Mouse (Mus musculus) embryonic facial prominence, embryonic 11.5 days (tissue): ENCODE measurements around the gene Hopx. TPM values are rescaled to one million over a fixed set of nuclear protein-coding genes. Genes with fewer than 3 reads are reported as not detected.

Experiments
- ATAC-seq: fragments of 200-750 bp; cut with Nextera tagmentation; replicated peaks from 2 replicates; pipeline ENCODE4 v1.8.0; 2017; ENCODE audit warnings: low read depth; ENCODE audit not compliant: insufficient number of reproducible peaks, low FRiP score, low TSS enrichment
- DNase-seq: peaks from one replicate; pipeline ENCODE4 v3.0.0-alpha.2; 2015; ENCODE audit warnings: low spot score
- H3K27ac ChIP-seq: fragments of 300-500 bp; sonication (generic); replicated peaks from 2 replicates; pipeline ENCODE4 v1.5.1; 2014; ENCODE audit warnings: mild to moderate bottlenecking, low read depth, low read length, control low read depth
- H3K27me3 ChIP-seq: fragments of 300-500 bp; sonication (generic); 2 replicates; pipeline ENCODE4 v1.6.1; 2014; ENCODE audit warnings: mild to moderate bottlenecking, low read length, moderate library complexity, mixed read lengths; ENCODE audit not compliant: control insufficient read depth, insufficient read depth
- H3K36me3 ChIP-seq: fragments of 300-500 bp; sonication (generic); replicated peaks from 2 replicates; pipeline ENCODE4 v1.6.1; 2014; ENCODE audit warnings: low read depth, mild to moderate bottlenecking, low read length, moderate library complexity, mixed read lengths; ENCODE audit not compliant: control insufficient read depth, insufficient read depth
- H3K4me1 ChIP-seq: fragments of 300-500 bp; sonication (generic); 2 replicates; pipeline ENCODE4 v1.6.1; 2014; ENCODE audit warnings: low read length, mixed read lengths; ENCODE audit not compliant: control insufficient read depth, insufficient read depth
- H3K4me2 ChIP-seq: fragments of 300-500 bp; sonication (generic); 2 replicates; pipeline ENCODE4 v1.6.1; 2014; ENCODE audit warnings: low read depth, mild to moderate bottlenecking, control low read depth, low read length, moderate library complexity
- H3K4me3 ChIP-seq: fragments of 300-500 bp; sonication (generic); 2 replicates; pipeline ENCODE4 v1.5.1; 2014; ENCODE audit warnings: low read depth, low read length, control low read depth
- H3K9ac ChIP-seq: fragments of 300-500 bp; sonication (generic); replicated peaks from 2 replicates; pipeline ENCODE4 v1.6.1; 2014; ENCODE audit warnings: mild to moderate bottlenecking, control low read depth, low read length
- H3K9me3 ChIP-seq: fragments of 300-500 bp; sonication (generic); replicated peaks from 2 replicates; pipeline ENCODE4 v1.6.1; 2016; ENCODE audit warnings: mild to moderate bottlenecking, low read length, inconsistent platforms, mixed read lengths; ENCODE audit not compliant: control insufficient read depth
- WGBS: fragments of 180-500 bp; shearing (Covaris S2); extraction: QIAGEN DNeasy Blood & Tissue Kit; methylation state at CpG from one replicate; pipeline ENCODE4 v1.1.7; 2014; 5-methylcytosine and 5-hydroxymethylcytosine counted together
- polyA plus RNA-seq: library from polyadenylated mRNA; unstranded; fragments of >200 nt; fragmentation: Nextera tagmentation; extraction: Ambion mirVana; gene quantifications from 2 replicates; pipeline ENCODE4 v1.2.1, GENCODE M21; 2014

The Hopx gene
- 0.31 TPM in 1 of 2 replicates, not detected in the other for polyA plus RNA-seq

GRCm38 (mm10) chr5:77114817-77115731, at the start of gene Hopx:
Gene Hopx (minus strand): TSS chr5:77115121.
- Histone ChIP-seq H3K27me3 (no peaks in the 10 kb centered on the region; the same call in 1 of the 2 replicates), H3K4me3 (no peak within 1 kb of the TSS), H3K4me2 (no peak within 1 kb of the TSS), H3K9ac (no peak within 1 kb of the TSS), H3K27ac (no peak within 1 kb of the TSS), H3K9me3 (no peaks in the 10 kb centered on the region), H3K4me1 (no peaks in the 10 kb centered on the region), H3K36me3 (no peaks in the 10 kb centered on the region)
- ATAC-seq: no peak
- DNase-seq: no peak
- 53% methylated on average over 33 of the region's 33 CpGs for WGBS

GRCm38 (mm10) chr5:77163597-77163996, 48.7 kb upstream of the Hopx start:
- no peaks in the 10 kb centered on the region for H3K27me3 ChIP-seq
- no peak overlapping the region for H3K9ac ChIP-seq
- no peaks in the 10 kb centered on the region for H3K9me3 ChIP-seq
- no peak overlapping the region for H3K4me2 ChIP-seq
- H3K4me1 ChIP-seq: no peaks in the 10 kb centered on the region
- no peak overlapping the region for H3K4me3 ChIP-seq
- WGBS: 90% methylated on average over 7 of the region's 7 CpGs
- DNase-seq: no peak
- ATAC-seq: no peak
- no peaks in the 10 kb centered on the region for H3K36me3 ChIP-seq
- no peak overlapping the region for H3K27ac ChIP-seq

- Histone ChIP-seq H3K27me3 (no peaks in the 10 kb centered on the region), H3K4me3 (no peak overlapping the region), H3K9me3 (no peaks in the 10 kb centered on the region), H3K4me2 (no peak overlapping the region), H3K9ac (no peak overlapping the region), H3K27ac (no peak overlapping the region), H3K4me1 (no peaks in the 10 kb centered on the region), H3K36me3 (no peaks in the 10 kb centered on the region)
- WGBS: 85% methylated on average over 3 of the region's 3 CpGs
- ATAC-seq (no peak), DNase-seq (no peak)
Measured at GRCm38 (mm10) chr5:77162566-77162965, 47.6 kb upstream of the Hopx start.

- H3K27ac ChIP-seq: no peak overlapping the region
- 27% methylated on average over 14 of the region's 14 CpGs for whole genome bisulfite sequencing
- no peak for ATAC-seq
- H3K36me3 ChIP-seq: no peaks in the 10 kb centered on the region
- no peak overlapping the region for H3K4me3 ChIP-seq
- H3K27me3 ChIP-seq: no peaks in the 10 kb centered on the region
- H3K9me3 ChIP-seq: no peaks in the 10 kb centered on the region
- no peak overlapping the region for H3K4me2 ChIP-seq
- no peaks in the 10 kb centered on the region for H3K4me1 ChIP-seq
- no peak for DNase-seq
- H3K9ac ChIP-seq: no peak overlapping the region
Measured at GRCm38 (mm10) chr5:77157777-77158540, 43.0 kb upstream of the Hopx start.

GRCm38 (mm10) chr5:77156938-77157337, 42.0 kb upstream of the Hopx start:
- Histone ChIP-seq H3K4me2 (no peak overlapping the region), H3K9me3 (no peaks in the 10 kb centered on the region), H3K4me1 (no peaks in the 10 kb centered on the region), H3K9ac (no peak overlapping the region), H3K4me3 (no peak overlapping the region), H3K36me3 (no peaks in the 10 kb centered on the region), H3K27me3 (no peaks in the 10 kb centered on the region), H3K27ac (no peak overlapping the region)
- ATAC-seq: no peak
- WGBS: 62% methylated on average over 5 of the region's 5 CpGs
- no peak for DNase-seq

GRCm38 (mm10) chr5:77155526-77155925, 40.6 kb upstream of the Hopx start:
- Histone ChIP-seq H3K9me3 (no peaks in the 10 kb centered on the region), H3K4me3 (no peak overlapping the region), H3K4me2 (no peak overlapping the region), H3K4me1 (no peaks in the 10 kb centered on the region), H3K27me3 (no peaks in the 10 kb centered on the region), H3K27ac (no peak overlapping the region), H3K36me3 (no peaks in the 10 kb centered on the region), H3K9ac (no peak overlapping the region)
- 92% methylated on average over 12 of the region's 12 CpGs for WGBS
- ATAC-seq: no peak
- DNase-seq: no peak

GRCm38 (mm10) chr5:77154812-77155211, 39.9 kb upstream of the Hopx start:
- H3K36me3 ChIP-seq: no peaks in the 10 kb centered on the region
- no peak for DNase-seq
- H3K27me3 ChIP-seq: no peaks in the 10 kb centered on the region
- no peaks in the 10 kb centered on the region for H3K9me3 ChIP-seq
- H3K4me1 ChIP-seq: no peaks in the 10 kb centered on the region
- no peak for ATAC-seq
- no peak overlapping the region for H3K27ac ChIP-seq
- H3K4me3 ChIP-seq: no peak overlapping the region
- H3K4me2 ChIP-seq: no peak overlapping the region
- WGBS: 77% methylated on average over 5 of the region's 5 CpGs
- no peak overlapping the region for H3K9ac ChIP-seq

- DNase-seq (no peak), ATAC-seq (no peak)
- Histone ChIP-seq H3K4me2 (no peak overlapping the region), H3K9me3 (no peaks in the 10 kb centered on the region), H3K9ac (no peak overlapping the region), H3K4me1 (no peaks in the 10 kb centered on the region), H3K27me3 (no peaks in the 10 kb centered on the region), H3K27ac (no peak overlapping the region), H3K4me3 (no peak overlapping the region), H3K36me3 (no peaks in the 10 kb centered on the region)
- 84% methylated on average over 3 of the region's 3 CpGs for WGBS
Measured at GRCm38 (mm10) chr5:77151738-77152137, 36.8 kb upstream of the Hopx start.
